Mouse (Mus musculus): Measurements from ENCODE around the gene Rbl1.
"Not testable (repeated sequence)": the region's sequence is repeated elsewhere in the genome, so short reads cannot be mapped to it uniquely, and the experiment has no call there.

- TF ChIP-seq POLR2A (IDR thresholded peaks at IDR 0.05; ENCODE audit: control insufficient read depth, extremely low read depth, insufficient read depth, low read length, poor library complexity); CTCF (IDR thresholded peaks at IDR 0.05; ENCODE audit: borderline replicate concordance, control insufficient read depth, extremely low read depth, insufficient read depth, low read length, poor library complexity): not testable (repeated sequence)
Measured at GRCm38 (mm10) chr2:157198405-157198804, 5.9 kb downstream of the Rbl1 start.

Data from thymus, adult 2 months (tissue).